Mouse (Mus musculus) ES-E14 (cell line): ENCODE measurements at regions not wholly inside any gene's neighbourhood (a gene's known extent, or its start where the extent isn't known, plus 50 kb on each side); places are given as distances from the start of the nearest gene placed in this dataset.

ENCODE experiments used
- DNase-seq: peaks from one replicate; pipeline ENCODE4 v3.0.0-alpha.2; 2013; ENCODE audit warnings: low read depth, low spot score
- H3K27ac ChIP-seq: 2 replicates; pipeline ENCODE4 v1.5.1; 2012; ENCODE audit warnings: low read depth, mild to moderate bottlenecking, low read length, moderate library complexity, mixed read lengths; ENCODE audit not compliant: poor library complexity, insufficient read depth, severe bottlenecking
- H3K36me3 ChIP-seq: 2 replicates; pipeline ENCODE4 v1.6.1; 2012; ENCODE audit warnings: mild to moderate bottlenecking, low read length, moderate library complexity, mixed read lengths; ENCODE audit not compliant: control insufficient read depth, poor library complexity, insufficient read depth, severe bottlenecking
- H3K4me1 ChIP-seq, 2 experiments: fragments of 150-350 bp in 1 of 2; sonication (generic) in 1 of 2; 2 replicates each; pipeline ENCODE4 v1.6.1; 2012; ENCODE audit warnings: low read length in 2 of 2, mild to moderate bottlenecking in 1 of 2, mixed read lengths in 1 of 2; ENCODE audit not compliant: control insufficient read depth in 2 of 2, insufficient read depth in 2 of 2, poor library complexity in 1 of 2
- H3K4me3 ChIP-seq, 2 experiments: fragments of 150-350 bp in 1 of 2; sonication (generic) in 1 of 2; 2 replicates each; pipeline ENCODE4 v1.5.1; 2012; ENCODE audit warnings: low read length in 2 of 2, low read depth in 1 of 2, mild to moderate bottlenecking in 1 of 2, mixed read lengths in 1 of 2; ENCODE audit not compliant: insufficient read depth in 1 of 2, poor library complexity in 1 of 2, severe bottlenecking in 1 of 2
- H3K9ac ChIP-seq: 2 replicates; pipeline ENCODE4 v1.6.1; 2012; ENCODE audit warnings: low read depth, mild to moderate bottlenecking, low read length, mixed read lengths; ENCODE audit not compliant: poor library complexity, insufficient read depth, severe bottlenecking
- H3K9me3 ChIP-seq: fragments of 150-350 bp; sonication (generic); 2 replicates; pipeline ENCODE4 v1.6.1; 2012; ENCODE audit warnings: low read depth, mild to moderate bottlenecking, low read length; ENCODE audit not compliant: control insufficient read depth, insufficient read depth
- CHD2 ChIP-seq: IDR thresholded peaks from 2 replicates; pipeline ENCODE4 v1.6.1; 2014; ENCODE audit warnings: mild to moderate bottlenecking, low read depth, low read length, inconsistent platforms
- HCFC1 ChIP-seq: IDR thresholded peaks from 2 replicates; pipeline ENCODE4 v1.6.1; 2012; ENCODE audit warnings: low read length, inconsistent platforms, borderline replicate concordance; ENCODE audit not compliant: insufficient read depth
- MAFK ChIP-seq: IDR thresholded peaks from 2 replicates; pipeline ENCODE4 v1.6.1; 2014; ENCODE audit warnings: mild to moderate bottlenecking, low read depth, low read length, inconsistent platforms; ENCODE audit not compliant: insufficient read depth
- ZC3H11A ChIP-seq: IDR thresholded peaks from 2 replicates; pipeline ENCODE4 v1.6.1; 2012; ENCODE audit warnings: low read depth, mild to moderate bottlenecking, inconsistent platforms, low read length, borderline replicate concordance
- ZNF384 ChIP-seq: IDR thresholded peaks from 2 replicates; pipeline ENCODE4 v1.6.1; 2012; ENCODE audit warnings: low read depth, low read length, inconsistent platforms
- in situ Hi-C, 2 experiments: fragments of 600-800 bp; cut with MboI; formaldehyde crosslinking; loops; one replicate each; pipeline ENCODE4 v1.15.1; 2025; ENCODE audit warnings: low sequenced_read_pairs in 2 of 2, inconsistent platforms in 1 of 2; ENCODE audit not compliant: unreplicated experiment in 2 of 2

GRCm38 (mm10) chr11:90838161-90838560 is 150.0 kb upstream of the Tom1l1 start:
- no peak for DNase-seq
- TF ChIP-seq ZC3H11A (no peak), ZNF384 (no peak), HCFC1 (no peak), CHD2 (no peak), MAFK (no peak)
- H3K9me3 ChIP-seq, result no peaks in the 10 kb centered on the region
- H3K27ac ChIP-seq, result no peak overlapping the region
- no peaks in the 10 kb centered on the region for H3K4me1 ChIP-seq
- no peaks in the 10 kb centered on the region for H3K36me3 ChIP-seq
- in situ Hi-C loops, result no loop called here
- H3K4me3 ChIP-seq, result no peak overlapping the region
- no peak overlapping the region for H3K9ac ChIP-seq

- TF ChIP-seq ZC3H11A (no peak), HCFC1 (no peak)
- in situ Hi-C loops, result no loop called here
- Histone ChIP-seq H3K4me1 (no peaks in the 10 kb centered on the region), H3K27ac (no peak overlapping the region), H3K4me3 (no peak overlapping the region), H3K36me3 (no peaks in the 10 kb centered on the region), H3K9ac (no peak overlapping the region), H3K9me3 (no peaks in the 10 kb centered on the region)
- no peak for DNase-seq
These were observed 136.6 kb upstream of the Tom1l1 start for GRCm38 (mm10) chr11:90824761-90825160.

- no peaks in the 10 kb centered on the region for H3K4me1 ChIP-seq
- H3K27ac ChIP-seq, result no peak overlapping the region
- no peak for DNase-seq
- in situ Hi-C loops, result no loop called here
- H3K4me3 ChIP-seq, result no peak overlapping the region
- no peak overlapping the region for H3K9ac ChIP-seq
- TF ChIP-seq CHD2, result no peak
- no peak for TF ChIP-seq HCFC1
- TF ChIP-seq MAFK, result no peak
- no peak for TF ChIP-seq ZC3H11A
- no peak for TF ChIP-seq ZNF384
- no peaks in the 10 kb centered on the region for H3K36me3 ChIP-seq
- no peaks in the 10 kb centered on the region for H3K9me3 ChIP-seq
These were observed 128.6 kb upstream of the Tom1l1 start for GRCm38 (mm10) chr11:90816727-90817126.

- Histone ChIP-seq H3K36me3 (no peaks in the 10 kb centered on the region), H3K4me3 (no peak overlapping the region), H3K9ac (no peak overlapping the region), H3K27ac (no peak overlapping the region), H3K4me1 (no peaks in the 10 kb centered on the region), H3K9me3 (no peaks in the 10 kb centered on the region)
- DNase-seq, result no peak
- TF ChIP-seq ZNF384 (no peak), HCFC1 (no peak), ZC3H11A (no peak), MAFK (no peak), CHD2 (no peak)
- in situ Hi-C loops, result no loop called here
These were observed 126.3 kb upstream of the Tom1l1 start for GRCm38 (mm10) chr11:90814471-90814870.

GRCm38 (mm10) chr11:90812971-90813370 is 124.8 kb upstream of the Tom1l1 start:
- H3K9ac ChIP-seq, result no peak overlapping the region
- no peak overlapping the region for H3K4me3 ChIP-seq
- in situ Hi-C loops, result no loop called here

More at GRCm38 (mm10) chr11:90812971-90813370, 124.8 kb upstream of the Tom1l1 start:
- Histone ChIP-seq H3K27ac (no peak overlapping the region), H3K9me3 (no peaks in the 10 kb centered on the region), H3K36me3 (no peaks in the 10 kb centered on the region), H3K4me1 (no peaks in the 10 kb centered on the region)
- DNase-seq, result no peak
- TF ChIP-seq CHD2 (no peak), HCFC1 (no peak), ZNF384 (no peak), MAFK (no peak), ZC3H11A (no peak)
